Mouse (Mus musculus): Measurements from ENCODE around the gene Gm648. TPM values are rescaled to one million over a fixed set of nuclear protein-coding genes. Genes with fewer than 3 reads are reported as not detected.

Gm648 gene
- polyA plus RNA-seq, 1 experiment from 2014 or later, result 0.18 TPM

Small RNA genes within 50 kb of the gene (microRNA-seq; reads per million reads assigned to microRNA genes)
- gene Mir5116, result not detected

Other genes with a start within 250 kb of the Gm648 start
- 5.6 and 6.2 TPM in 2 replicates for gene Zfp449, start 203.2 kb downstream of the Gm648 start, polyA plus RNA-seq (2016; fragmentation: Nextera tagmentation; extraction: Ambion mirVana)
- 5.1 and 5.6 TPM in 2 replicates for gene Smim10l2a, start 175.0 kb downstream of the Gm648 start, polyA plus RNA-seq (2016; fragmentation: Nextera tagmentation; extraction: Ambion mirVana)
- 0.85 TPM in 1 of 2 replicates, not detected in the other for gene Gm2174, start 101.6 kb downstream of the Gm648 start, polyA plus RNA-seq (2016; fragmentation: Nextera tagmentation; extraction: Ambion mirVana)
- 28.3 and 28.6 TPM in 2 replicates for gene Ints6l, start 94.7 kb downstream of the Gm648 start, polyA plus RNA-seq (2016; fragmentation: Nextera tagmentation; extraction: Ambion mirVana)
- not detected in 2 replicates for gene Gm10477, start 24.9 kb downstream of the Gm648 start, polyA plus RNA-seq (2016; fragmentation: Nextera tagmentation; extraction: Ambion mirVana)
- 52.7 and 53.0 TPM in 2 replicates for gene Mmgt1, start 48.5 kb upstream of the Gm648 start, polyA plus RNA-seq (2016; fragmentation: Nextera tagmentation; extraction: Ambion mirVana)
- gene Slc9a6, start 60.2 kb upstream of the Gm648 start, polyA plus RNA-seq (2016; fragmentation: Nextera tagmentation; extraction: Ambion mirVana), result 30.2 and 37.2 TPM in 2 replicates
- 65.7 and 74.7 TPM in 2 replicates for gene Fhl1, start 182.2 kb upstream of the Gm648 start, polyA plus RNA-seq (2016; fragmentation: Nextera tagmentation; extraction: Ambion mirVana)